Mouse (Mus musculus) embryonic fibroblast, embryonic 13.5 days (primary cell): Measurements from ENCODE around the gene Gm20721. TPM values are rescaled to one million over a fixed set of nuclear protein-coding genes. Genes with fewer than 3 reads are reported as not detected.
A peak's percentile ranks its signal among the peaks of the same experiment; 100 is the strongest.

ENCODE experiments used
- H3K27ac ChIP-seq: 2 replicates; pipeline ENCODE4 v1.5.1; 2012; ENCODE audit warnings: low read length, control low read depth, inconsistent platforms; ENCODE audit not compliant: insufficient read depth
- H3K4me1 ChIP-seq: 2 replicates; pipeline ENCODE4 v1.6.1; 2011; ENCODE audit warnings: low read length; ENCODE audit not compliant: control insufficient read depth, insufficient read depth
- H3K4me3 ChIP-seq: 2 replicates; pipeline ENCODE4 v1.5.1; 2011; ENCODE audit warnings: mild to moderate bottlenecking, control low read depth, low read length; ENCODE audit not compliant: insufficient read depth
- CTCF ChIP-seq: IDR thresholded peaks from 2 replicates; pipeline ENCODE4 v1.5.1; 2011; ENCODE audit warnings: mild to moderate bottlenecking, control low read depth, low read length, moderate library complexity, borderline replicate concordance; ENCODE audit not compliant: insufficient read depth
- POLR2A ChIP-seq: IDR thresholded peaks from 2 replicates; pipeline ENCODE4 v1.6.1; 2011; ENCODE audit warnings: low read depth, mild to moderate bottlenecking, control low read depth, low read length, moderate library complexity
- polyA plus RNA-seq: library from polyadenylated mRNA; stranded (reverse); fragments of >200 nt; gene quantifications from 2 replicates; pipeline ENCODE4 v1.2.4, GENCODE M21; 2011; ENCODE audit warnings: low read depth; ENCODE audit not compliant: missing spikeins, insufficient read length

The Gm20721 gene
- polyA plus RNA-seq, 1 experiment = 10.6 TPM

- Histone ChIP-seq H3K27ac (no peak overlapping the region), H3K4me1 (no peaks in the 10 kb centered on the region), H3K4me3 (0 out of 2 replicates have a peak overlapping the region, but pooled peaks have one; percentile 11)
- TF ChIP-seq POLR2A (no peak), CTCF (no peak)
These were observed 47.3 kb downstream of the Gm20721 start for GRCm38 (mm10) chr2:174299091-174299770.

GRCm38 (mm10) chr2:174298471-174298870 is 48.0 kb downstream of the Gm20721 start:
- Histone ChIP-seq H3K4me3 (no peak overlapping the region), H3K27ac (no peak overlapping the region), H3K4me1 (no peaks in the 10 kb centered on the region)
- TF ChIP-seq POLR2A = no peak
- no peak for TF ChIP-seq CTCF

- H3K4me3 ChIP-seq = no peak overlapping the region
- TF ChIP-seq POLR2A = no peak
- TF ChIP-seq CTCF = no peak
- H3K4me1 ChIP-seq = no peaks in the 10 kb centered on the region
- no peak overlapping the region for H3K27ac ChIP-seq
These were observed 48.7 kb downstream of the Gm20721 start for GRCm38 (mm10) chr2:174297851-174298250.

GRCm38 (mm10) chr2:174297086-174297571 is 49.4 kb downstream of the Gm20721 start:
- no peak for TF ChIP-seq POLR2A
- no peak for TF ChIP-seq CTCF
- Histone ChIP-seq H3K4me3 (no peak overlapping the region), H3K27ac (no peak overlapping the region), H3K4me1 (no peaks in the 10 kb centered on the region)

GRCm38 (mm10) chr2:174295900-174296465 is 50.5 kb downstream of the Gm20721 start:
- no peak overlapping the region for H3K27ac ChIP-seq
- no peak for TF ChIP-seq POLR2A
- H3K4me3 ChIP-seq = peak overlapping the region; percentile 41
- no peaks in the 10 kb centered on the region for H3K4me1 ChIP-seq

GRCm38 (mm10) chr2:174295175-174295899 is 51.2 kb downstream of the Gm20721 start:
- TF ChIP-seq POLR2A (peak; percentile 74), CTCF (no peak)
- Histone ChIP-seq H3K4me3 (peak overlapping the region; percentile 56), H3K4me1 (no peaks in the 10 kb centered on the region; the same call in 1 of the 2 replicates), H3K27ac (peak overlapping the region; percentile 24)

GRCm38 (mm10) chr2:174294457-174294856 is 52.1 kb downstream of the Gm20721 start:
- Histone ChIP-seq H3K4me1 (no peaks in the 10 kb centered on the region; the same call in 1 of the 2 replicates), H3K27ac (peak overlapping the region; percentile 24; the same call in 1 of the 2 replicates), H3K4me3 (peak overlapping the region; percentile 56)
- TF ChIP-seq POLR2A = peak; percentile 20; the same call in 1 of the 2 replicates
- TF ChIP-seq CTCF = no peak

- TF ChIP-seq POLR2A (no peak), CTCF (no peak)
- Histone ChIP-seq H3K4me3 (no peak overlapping the region), H3K4me1 (no peaks in the 10 kb centered on the region; the same call in 1 of the 2 replicates), H3K27ac (no peak overlapping the region)
These were observed 54.9 kb downstream of the Gm20721 start for GRCm38 (mm10) chr2:174291662-174292030.

- H3K27ac ChIP-seq = no peak overlapping the region
- no peak for TF ChIP-seq CTCF
- TF ChIP-seq POLR2A = no peak
- H3K4me1 ChIP-seq = no peaks in the 10 kb centered on the region; the same call in 1 of the 2 replicates
- no peak overlapping the region for H3K4me3 ChIP-seq
These were observed 55.4 kb downstream of the Gm20721 start for GRCm38 (mm10) chr2:174291029-174291661.
